Mouse (Mus musculus) embryonic facial prominence, embryonic 12.5 days (tissue): ENCODE measurements around the gene Cdc20b. TPM values are rescaled to one million over a fixed set of nuclear protein-coding genes. Genes with fewer than 3 reads are reported as not detected.
A peak's percentile ranks its signal among the peaks of the same experiment; 100 is the strongest.

Source experiments
- ATAC-seq: fragments of 200-750 bp; cut with Nextera tagmentation; 2 replicates; pipeline ENCODE4 v1.8.0; 2017; ENCODE audit not compliant: insufficient number of reproducible peaks, insufficient read depth, low FRiP score, low TSS enrichment
- H3K27ac ChIP-seq: fragments of 300-500 bp; sonication (generic); 2 replicates; pipeline ENCODE4 v1.5.1; 2016; ENCODE audit warnings: mild to moderate bottlenecking
- H3K27me3 ChIP-seq: fragments of 300-500 bp; sonication (generic); 2 replicates; pipeline ENCODE4 v1.6.1; 2016; ENCODE audit warnings: mild to moderate bottlenecking, moderate library complexity
- H3K36me3 ChIP-seq: fragments of 300-500 bp; sonication (generic); 2 replicates; pipeline ENCODE4 v1.6.1; 2016; ENCODE audit warnings: mild to moderate bottlenecking
- H3K4me1 ChIP-seq: fragments of 300-500 bp; sonication (generic); 2 replicates; pipeline ENCODE4 v1.6.1; 2016
- H3K4me2 ChIP-seq: fragments of 300-500 bp; sonication (generic); replicated peaks from 2 replicates; pipeline ENCODE4 v1.6.1; 2016; ENCODE audit warnings: mild to moderate bottlenecking, moderate library complexity
- H3K4me3 ChIP-seq: fragments of 300-500 bp; sonication (generic); 2 replicates; pipeline ENCODE4 v1.5.1; 2016; ENCODE audit warnings: mild to moderate bottlenecking
- H3K9ac ChIP-seq: fragments of 300-500 bp; sonication (generic); 2 replicates; pipeline ENCODE4 v1.6.1; 2016; ENCODE audit warnings: mild to moderate bottlenecking, moderate library complexity
- H3K9me3 ChIP-seq: fragments of 300-500 bp; sonication (generic); 2 replicates; pipeline ENCODE4 v1.6.1; 2016; ENCODE audit warnings: mild to moderate bottlenecking, moderate library complexity
- WGBS: fragments of 180-500 bp; shearing (Covaris S2); methylation state at CpG from one replicate; pipeline ENCODE4 v1.1.7; 2016; 5-methylcytosine and 5-hydroxymethylcytosine counted together
- polyA plus RNA-seq: library from polyadenylated mRNA; unstranded; fragments of >200 nt; fragmentation: Nextera tagmentation; extraction: Ambion mirVana; gene quantifications from 2 replicates; pipeline ENCODE4 v1.2.1, GENCODE M21; 2016

The Cdc20b gene
- not detected in 2 replicates for polyA plus RNA-seq

- Histone ChIP-seq H3K4me3 (peak within 1 kb of the TSS; percentile 51), H3K36me3 (no peaks in the 10 kb centered on the region), H3K27me3 (peaks cover 35% of the 10 kb centered on the region), H3K4me2 (peak within 1 kb of the TSS; percentile 95), H3K9ac (peak within 1 kb of the TSS; percentile 50), H3K9me3 (no peaks in the 10 kb centered on the region), H3K4me1 (0 out of 2 replicates have a peak, but pooled peaks cover 6% of the 10 kb centered on the region), H3K27ac (no peak within 1 kb of the TSS)
- ATAC-seq = no peak
- under 1% methylated on average over 46 of the region's 46 CpGs for WGBS
Observed at GRCm38 (mm10) chr13:113034950-113035421, at the start of gene Cdc20b. Gene Cdc20b, plus strand, starts transcription at chr13:113035111.

GRCm38 (mm10) chr13:112985605-112986450, 49.1 kb upstream of the Cdc20b start:
- 4% methylated on average over 18 of the region's 18 CpGs for WGBS
- no peak for ATAC-seq
- H3K27me3 ChIP-seq = peaks cover 58% of the 10 kb centered on the region
- H3K4me1 ChIP-seq = peaks cover 25% of the 10 kb centered on the region
- peak overlapping the region; percentile 96 for H3K4me2 ChIP-seq
- H3K9ac ChIP-seq = no peak overlapping the region
- H3K27ac ChIP-seq = no peak overlapping the region
- H3K4me3 ChIP-seq = no peak overlapping the region
- H3K36me3 ChIP-seq = no peaks in the 10 kb centered on the region
- H3K9me3 ChIP-seq = no peaks in the 10 kb centered on the region

- H3K9ac ChIP-seq = no peak overlapping the region
- WGBS = under 1% methylated on average over 17 of the region's 17 CpGs
- ATAC-seq = no peak
Observed at GRCm38 (mm10) chr13:112986451-112986950, 48.4 kb upstream of the Cdc20b start.

GRCm38 (mm10) chr13:112987532-112987943, 47.4 kb upstream of the Cdc20b start, which contains the start of gene Ccno:
Gene Ccno, plus strand, starts transcription at chr13:112987802.
- no peak within 1 kb of the TSS for H3K27ac ChIP-seq
- WGBS = under 1% methylated on average over 47 of the region's 47 CpGs
- H3K9ac ChIP-seq = peak within 1 kb of the TSS; percentile 48
- no peaks in the 10 kb centered on the region for H3K36me3 ChIP-seq
- H3K9me3 ChIP-seq = no peaks in the 10 kb centered on the region
- peak within 1 kb of the TSS; percentile 50 for H3K4me3 ChIP-seq
- peak; percentile 97 for ATAC-seq
- H3K4me2 ChIP-seq = peak within 1 kb of the TSS; percentile 96
- H3K27me3 ChIP-seq = peaks cover 73% of the 10 kb centered on the region
- H3K4me1 ChIP-seq = peaks cover 25% of the 10 kb centered on the region

More at GRCm38 (mm10) chr13:112986451-112986950, 48.4 kb upstream of the Cdc20b start:
- Histone ChIP-seq H3K4me1 (peaks cover 25% of the 10 kb centered on the region), H3K4me3 (peak overlapping the region; percentile 50; the same call in 1 of the 2 replicates), H3K9me3 (no peaks in the 10 kb centered on the region), H3K27ac (no peak overlapping the region), H3K36me3 (no peaks in the 10 kb centered on the region), H3K27me3 (peaks cover 65% of the 10 kb centered on the region), H3K4me2 (peak overlapping the region; percentile 96)

- Histone ChIP-seq H3K9ac (peak overlapping the region; percentile 48), H3K27ac (no peak overlapping the region), H3K4me2 (peak overlapping the region; percentile 96), H3K9me3 (no peaks in the 10 kb centered on the region), H3K4me1 (peaks cover 25% of the 10 kb centered on the region), H3K4me3 (peak overlapping the region; percentile 50), H3K36me3 (no peaks in the 10 kb centered on the region), H3K27me3 (peaks cover 76% of the 10 kb centered on the region)
- ATAC-seq = peak; percentile 31
- under 1% methylated on average over 39 of the region's 39 CpGs for WGBS
Observed at GRCm38 (mm10) chr13:112987991-112988390, 46.9 kb upstream of the Cdc20b start.

- Histone ChIP-seq H3K4me1 (peaks cover 33% of the 10 kb centered on the region), H3K27me3 (peaks cover 85% of the 10 kb centered on the region), H3K27ac (no peak overlapping the region), H3K9me3 (no peaks in the 10 kb centered on the region), H3K4me2 (peak overlapping the region; percentile 96), H3K36me3 (no peaks in the 10 kb centered on the region), H3K4me3 (peak overlapping the region; percentile 50), H3K9ac (no peak overlapping the region)
- no peak for ATAC-seq
- WGBS = 1% methylated on average over 19 of the region's 19 CpGs
Observed at GRCm38 (mm10) chr13:112988866-112989265, 46.0 kb upstream of the Cdc20b start.

GRCm38 (mm10) chr13:112989541-112989940, 45.4 kb upstream of the Cdc20b start:
- Histone ChIP-seq H3K4me2 (peak overlapping the region; percentile 31), H3K9me3 (no peaks in the 10 kb centered on the region), H3K27ac (no peak overlapping the region), H3K4me1 (peaks cover 36% of the 10 kb centered on the region), H3K9ac (no peak overlapping the region), H3K27me3 (peaks cover 86% of the 10 kb centered on the region), H3K36me3 (no peaks in the 10 kb centered on the region), H3K4me3 (0 out of 2 replicates have a peak overlapping the region, but pooled peaks have one; percentile 2)
- WGBS = 2% methylated on average over 23 of the region's 23 CpGs
- no peak for ATAC-seq

GRCm38 (mm10) chr13:112990346-112990745, 44.6 kb upstream of the Cdc20b start:
- Histone ChIP-seq H3K27me3 (peaks cover 92% of the 10 kb centered on the region), H3K9me3 (no peaks in the 10 kb centered on the region), H3K4me3 (no peak overlapping the region), H3K9ac (no peak overlapping the region), H3K4me2 (no peak overlapping the region), H3K36me3 (no peaks in the 10 kb centered on the region), H3K27ac (no peak overlapping the region), H3K4me1 (peaks cover 36% of the 10 kb centered on the region)
- 12% methylated on average over 4 of the region's 4 CpGs for WGBS
- no peak for ATAC-seq

- H3K9ac ChIP-seq = peak within 1 kb of the TSS; percentile 36
- H3K4me2 ChIP-seq = peak within 1 kb of the TSS; percentile 69
- H3K9me3 ChIP-seq = no peaks in the 10 kb centered on the region
- H3K4me3 ChIP-seq = peak within 1 kb of the TSS; percentile 39
- WGBS = 1% methylated on average over 63 of the region's 63 CpGs
- no peak within 1 kb of the TSS for H3K27ac ChIP-seq
- ATAC-seq = no peak; the same call in 1 of the 2 replicates
- peaks cover 24% of the 10 kb centered on the region for H3K4me1 ChIP-seq
- H3K36me3 ChIP-seq = no peaks in the 10 kb centered on the region
- H3K27me3 ChIP-seq = peaks cover 95% of the 10 kb centered on the region
Observed at GRCm38 (mm10) chr13:112993531-112994152, 41.3 kb upstream of the Cdc20b start, which contains the start of gene Mcidas. Gene Mcidas, plus strand, starts transcription at chr13:112993845.

- Histone ChIP-seq H3K9ac (no peak overlapping the region), H3K27ac (no peak overlapping the region), H3K9me3 (no peaks in the 10 kb centered on the region)
Observed at GRCm38 (mm10) chr13:112994191-112994590, 40.7 kb upstream of the Cdc20b start.

GRCm38 (mm10) chr13:112996407-112996806, 38.5 kb upstream of the Cdc20b start:
- Histone ChIP-seq H3K9me3 (no peaks in the 10 kb centered on the region), H3K36me3 (no peaks in the 10 kb centered on the region), H3K4me1 (peaks cover 17% of the 10 kb centered on the region), H3K27me3 (peaks cover 90% of the 10 kb centered on the region), H3K4me2 (no peak overlapping the region), H3K27ac (no peak overlapping the region), H3K4me3 (no peak overlapping the region), H3K9ac (no peak overlapping the region)
- no peak for ATAC-seq
- WGBS = 58% methylated on average over 4 of the region's 4 CpGs

More at GRCm38 (mm10) chr13:112994191-112994590, 40.7 kb upstream of the Cdc20b start:
- Histone ChIP-seq H3K4me1 (peaks cover 22% of the 10 kb centered on the region), H3K27me3 (peaks cover 95% of the 10 kb centered on the region), H3K36me3 (no peaks in the 10 kb centered on the region), H3K4me3 (peak overlapping the region; percentile 39), H3K4me2 (peak overlapping the region; percentile 69)
- under 1% methylated on average over 25 of the region's 25 CpGs for WGBS
- no peak for ATAC-seq
